Mouse (Mus musculus): ENCODE data around the gene Ntn3. TPM values are rescaled to one million over a fixed set of nuclear protein-coding genes. Genes with fewer than 3 reads are reported as not detected.
A peak's percentile ranks its signal among the peaks of the same experiment; 100 is the strongest.

Gene Ntn3
- polyA plus RNA-seq, 1 experiment from 2014 or later = 2.8 TPM

DNA sequence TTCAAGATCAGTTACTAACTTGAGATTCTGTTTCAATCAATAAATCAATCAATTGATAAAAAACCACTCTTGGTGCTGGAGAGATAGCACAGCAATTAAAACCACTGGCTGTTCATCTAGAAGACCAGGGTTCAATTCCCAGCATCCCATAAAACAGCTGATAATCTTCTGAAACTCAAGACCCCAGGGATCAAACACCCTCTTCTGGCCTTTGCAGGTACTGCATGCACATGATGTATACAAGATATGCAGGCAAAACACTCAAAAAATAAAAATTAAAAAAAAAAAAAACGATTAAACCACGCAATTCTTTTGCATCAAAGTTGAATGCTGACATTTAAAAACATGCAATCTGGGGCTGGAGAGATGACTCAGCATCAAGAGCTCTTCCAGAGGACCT is 39.3 kb upstream of the Ntn3 start:
- WGBS = 96% methylated on average over 2 of the region's 2 CpGs
- no peaks in the 10 kb centered on the region; the same call in 1 of the 2 replicates for H3K36me3 ChIP-seq (ENCODE audit: control insufficient read depth, insufficient read depth, low read length)

DNA sequence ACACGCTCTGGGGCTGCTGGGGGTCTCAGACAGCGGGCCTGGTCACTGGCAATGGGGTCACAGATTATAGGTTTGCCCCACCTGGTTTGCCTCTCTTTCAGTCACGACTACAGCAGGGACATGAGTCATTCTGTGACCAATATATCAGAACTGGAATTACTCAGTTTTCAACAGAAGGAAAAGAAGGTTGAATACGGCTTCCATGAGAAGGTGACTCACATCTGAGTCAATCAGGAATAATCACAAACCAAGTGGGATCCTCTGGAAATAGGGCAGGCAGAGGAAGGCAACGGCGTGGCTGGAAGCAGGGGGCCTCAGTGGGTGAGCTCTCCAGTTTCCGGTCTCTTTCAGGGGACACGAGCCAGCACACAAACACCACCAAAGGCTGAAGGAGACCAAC is 34.7 kb upstream of the Ntn3 start:
- no peaks in the 10 kb centered on the region for H3K4me1 ChIP-seq (replicated peaks; ENCODE audit: control insufficient read depth, insufficient read depth)
- no peak for TF ChIP-seq EP300 (optimal IDR thresholded peaks at IDR 0.05)
- TF ChIP-seq CTCF (IDR thresholded peaks at IDR 0.05; ENCODE audit: low read depth) = no peak
- WGBS = 89% methylated on average over 8 of the region's 8 CpGs
- H3K27me3 ChIP-seq (ENCODE audit: control insufficient read depth, insufficient read depth, low read length) = no peaks in the 10 kb centered on the region
- no peak overlapping the region for H3K4me2 ChIP-seq (replicated peaks; ENCODE audit: low read depth)
- peak overlapping the region; percentile 45; the same call in 1 of the 2 replicates for H3K27ac ChIP-seq (replicated peaks)
- H3K9me3 ChIP-seq (ENCODE audit: control insufficient read depth, low read length) = no peaks in the 10 kb centered on the region
- H3K36me3 ChIP-seq (ENCODE audit: control insufficient read depth, insufficient read depth, low read length) = peaks cover 11% of the 10 kb centered on the region
- DNase-seq (ENCODE audit: low spot score) (no peak), ATAC-seq (ENCODE audit: low FRiP score, low TSS enrichment) (0 out of 2 replicates have a peak, but pooled peaks have one; percentile 22)
- no peak overlapping the region for H3K9ac ChIP-seq (ENCODE audit: low read length)
- no peak overlapping the region for H3K4me3 ChIP-seq (ENCODE audit: low read depth, low read length)

More for the DNA sequence above, 39.3 kb upstream of the Ntn3 start:
- no peak for ATAC-seq (ENCODE audit: low FRiP score, low TSS enrichment)
- Histone ChIP-seq H3K9me3 (ENCODE audit: control insufficient read depth, low read length) (no peaks in the 10 kb centered on the region), H3K4me2 (replicated peaks; ENCODE audit: low read depth) (no peak overlapping the region), H3K27ac (replicated peaks) (no peak overlapping the region), H3K9ac (ENCODE audit: low read length) (no peak overlapping the region), H3K4me1 (replicated peaks; ENCODE audit: control insufficient read depth, insufficient read depth) (0 out of 2 replicates have a peak, but pooled peaks cover 2% of the 10 kb centered on the region), H3K4me3 (ENCODE audit: low read depth, low read length) (no peak overlapping the region), H3K27me3 (ENCODE audit: control insufficient read depth, insufficient read depth, low read length) (no peaks in the 10 kb centered on the region)
- TF ChIP-seq CTCF (IDR thresholded peaks at IDR 0.05; ENCODE audit: low read depth) (peak; percentile 41), EP300 (optimal IDR thresholded peaks at IDR 0.05) (no peak)
- DNase-seq (ENCODE audit: low spot score) = no peak

DNA sequence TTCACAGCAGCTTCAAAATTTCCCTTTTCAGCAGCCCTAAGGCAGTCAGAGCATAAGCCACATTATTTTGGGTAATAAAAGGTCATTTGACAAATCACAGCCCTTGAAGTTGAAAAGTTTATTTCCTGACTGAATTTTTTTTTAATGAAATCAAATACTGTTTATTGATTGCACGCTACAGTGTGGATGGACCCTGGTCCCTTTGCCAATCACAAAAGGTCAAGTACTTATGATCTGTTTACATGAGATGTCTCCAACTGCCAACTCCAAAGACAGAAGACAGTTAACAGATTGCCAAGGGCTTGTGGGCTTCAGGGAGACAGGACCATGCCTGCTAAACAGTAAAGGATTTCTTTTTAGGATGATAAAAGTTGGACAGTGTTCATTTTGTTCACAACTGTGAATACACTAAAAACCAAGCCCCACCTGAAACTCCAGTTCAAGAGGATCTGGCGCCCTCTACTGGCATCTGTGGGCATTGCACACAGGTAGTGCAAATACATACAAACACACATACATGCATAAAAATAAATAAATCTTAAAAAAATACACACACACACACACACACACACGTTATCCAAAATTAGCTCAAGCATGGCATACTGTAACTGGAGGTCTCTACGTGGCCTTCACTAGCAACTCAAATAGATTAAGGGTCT is 34.1 kb upstream of the Ntn3 start:
- H3K27me3 ChIP-seq (ENCODE audit: control insufficient read depth, insufficient read depth, low read length) = no peaks in the 10 kb centered on the region
- ATAC-seq (ENCODE audit: low FRiP score, low TSS enrichment) = no peak
- TF ChIP-seq CTCF (IDR thresholded peaks at IDR 0.05; ENCODE audit: low read depth) (peak; percentile 77), EP300 (optimal IDR thresholded peaks at IDR 0.05) (no peak)

DNA sequence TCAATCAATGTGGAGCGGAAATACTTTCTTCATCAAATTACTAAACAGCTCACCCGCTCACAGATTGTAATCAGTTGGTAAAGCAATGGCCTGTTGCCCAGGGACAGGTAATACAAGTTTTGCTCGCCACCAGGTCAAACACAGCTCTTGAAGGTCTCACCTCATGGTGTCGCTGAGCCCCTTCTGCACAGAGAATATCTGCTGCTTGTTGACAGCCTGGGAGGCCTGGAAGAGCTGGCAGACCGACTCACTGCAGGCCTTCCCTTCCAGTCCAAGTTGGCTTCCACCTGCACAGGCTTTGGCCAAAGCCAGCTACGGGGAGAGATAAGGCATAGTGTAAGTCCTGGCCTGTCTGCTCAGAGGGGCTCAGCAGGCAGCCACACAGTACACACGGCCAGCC is 27.6 kb upstream of the Ntn3 start:
- no peak overlapping the region for H3K9ac ChIP-seq (ENCODE audit: low read length)
- no peak overlapping the region for H3K4me2 ChIP-seq (replicated peaks; ENCODE audit: low read depth)
- TF ChIP-seq CTCF (IDR thresholded peaks at IDR 0.05; ENCODE audit: low read depth) (no peak), EP300 (optimal IDR thresholded peaks at IDR 0.05) (no peak)
- ATAC-seq (ENCODE audit: low FRiP score, low TSS enrichment) (no peak), DNase-seq (ENCODE audit: low spot score) (no peak)
- H3K4me1 ChIP-seq (replicated peaks; ENCODE audit: control insufficient read depth, insufficient read depth) = no peaks in the 10 kb centered on the region
- 92% methylated on average over 7 of the region's 7 CpGs for WGBS
- H3K9me3 ChIP-seq (ENCODE audit: control insufficient read depth, low read length) = no peaks in the 10 kb centered on the region
- no peak overlapping the region for H3K4me3 ChIP-seq (ENCODE audit: low read depth, low read length)
- H3K36me3 ChIP-seq (ENCODE audit: control insufficient read depth, insufficient read depth, low read length) = peaks cover 32% of the 10 kb centered on the region
- no peak overlapping the region for H3K27ac ChIP-seq (replicated peaks)
- H3K27me3 ChIP-seq (ENCODE audit: control insufficient read depth, insufficient read depth, low read length) = no peaks in the 10 kb centered on the region

More for the DNA sequence above, 34.1 kb upstream of the Ntn3 start:
- peaks cover 15% of the 10 kb centered on the region for H3K36me3 ChIP-seq (ENCODE audit: control insufficient read depth, insufficient read depth, low read length)
- DNase-seq (ENCODE audit: low spot score) = peak; percentile 53
- no peaks in the 10 kb centered on the region for H3K9me3 ChIP-seq (ENCODE audit: control insufficient read depth, low read length)
- H3K4me2 ChIP-seq (replicated peaks; ENCODE audit: low read depth) = no peak overlapping the region
- 86% methylated on average over 4 of the region's 4 CpGs for WGBS
- H3K4me1 ChIP-seq (replicated peaks; ENCODE audit: control insufficient read depth, insufficient read depth) = no peaks in the 10 kb centered on the region
- H3K9ac ChIP-seq (ENCODE audit: low read length) = no peak overlapping the region
- H3K27ac ChIP-seq (replicated peaks) = 0 out of 2 replicates have a peak overlapping the region, but pooled peaks have one; percentile 24
- no peak overlapping the region for H3K4me3 ChIP-seq (ENCODE audit: low read depth, low read length)

DNA sequence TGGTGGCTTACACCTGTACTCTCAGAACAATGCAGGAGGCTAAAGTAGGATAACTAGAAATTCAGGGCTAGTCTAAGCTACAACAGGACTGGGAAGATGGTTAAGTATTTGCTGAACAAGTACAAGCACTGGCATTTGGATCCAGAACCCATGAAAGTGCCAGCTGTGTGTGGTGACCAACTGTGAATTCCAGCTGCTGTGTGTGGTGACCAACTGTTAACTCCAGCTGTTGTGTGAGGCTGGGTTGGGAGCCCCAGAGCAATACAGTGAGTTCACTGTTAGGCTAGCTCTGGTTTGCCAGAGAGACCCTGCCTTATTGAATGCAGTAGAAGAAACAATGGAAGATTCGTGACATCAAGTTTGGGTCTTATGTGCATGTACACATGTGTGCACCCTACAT is 27.1 kb upstream of the Ntn3 start:
- no peaks in the 10 kb centered on the region for H3K4me1 ChIP-seq (replicated peaks; ENCODE audit: control insufficient read depth, insufficient read depth)
- no peak overlapping the region for H3K9ac ChIP-seq (ENCODE audit: low read length)
- peaks cover 34% of the 10 kb centered on the region for H3K36me3 ChIP-seq (ENCODE audit: control insufficient read depth, insufficient read depth, low read length)
- ATAC-seq (ENCODE audit: low FRiP score, low TSS enrichment) (no peak), DNase-seq (ENCODE audit: low spot score) (no peak)
- H3K4me2 ChIP-seq (replicated peaks; ENCODE audit: low read depth) = no peak overlapping the region
- TF ChIP-seq EP300 (optimal IDR thresholded peaks at IDR 0.05) (no peak), CTCF (IDR thresholded peaks at IDR 0.05; ENCODE audit: low read depth) (no peak)
- no peak overlapping the region for H3K27ac ChIP-seq (replicated peaks)
- H3K4me3 ChIP-seq (ENCODE audit: low read depth, low read length) = no peak overlapping the region
- WGBS = 100% methylated on average over 1 of the region's 1 CpGs
- no peaks in the 10 kb centered on the region for H3K9me3 ChIP-seq (ENCODE audit: control insufficient read depth, low read length)
- no peaks in the 10 kb centered on the region for H3K27me3 ChIP-seq (ENCODE audit: control insufficient read depth, insufficient read depth, low read length)

DNA sequence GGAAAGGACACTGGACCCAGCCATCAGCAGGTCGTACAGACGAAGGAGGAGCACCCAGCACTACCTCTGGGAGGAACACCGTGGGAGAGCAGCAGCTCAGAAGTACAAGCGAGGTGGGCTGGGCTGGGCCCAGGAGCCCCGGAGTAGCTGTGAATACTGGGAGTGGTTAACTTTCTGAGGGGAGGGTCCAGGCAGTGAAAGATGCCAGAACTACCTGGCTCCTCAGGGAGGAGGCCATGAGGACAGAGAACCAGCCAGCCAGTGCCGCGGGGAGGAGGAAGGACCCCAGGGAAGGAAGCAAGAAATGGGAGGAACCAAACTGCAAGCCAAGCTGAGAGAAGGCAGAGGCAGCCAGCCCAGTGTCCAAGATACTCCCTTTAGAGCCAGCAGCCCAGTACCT is 18.6 kb upstream of the Ntn3 start:
- Histone ChIP-seq H3K36me3 (ENCODE audit: control insufficient read depth, insufficient read depth, low read length) (peaks cover 21% of the 10 kb centered on the region), H3K27me3 (ENCODE audit: control insufficient read depth, insufficient read depth, low read length) (no peaks in the 10 kb centered on the region), H3K4me1 (replicated peaks; ENCODE audit: control insufficient read depth, insufficient read depth) (no peaks in the 10 kb centered on the region), H3K4me2 (replicated peaks; ENCODE audit: low read depth) (no peak overlapping the region), H3K9ac (ENCODE audit: low read length) (no peak overlapping the region), H3K4me3 (ENCODE audit: low read depth, low read length) (no peak overlapping the region), H3K9me3 (ENCODE audit: control insufficient read depth, low read length) (no peaks in the 10 kb centered on the region), H3K27ac (replicated peaks) (no peak overlapping the region)
- ATAC-seq (ENCODE audit: low FRiP score, low TSS enrichment) (no peak), DNase-seq (ENCODE audit: low spot score) (no peak)
- 80% methylated on average over 7 of the region's 7 CpGs for WGBS
- TF ChIP-seq EP300 (optimal IDR thresholded peaks at IDR 0.05) (no peak), CTCF (IDR thresholded peaks at IDR 0.05; ENCODE audit: low read depth) (no peak)
